Mouse (Mus musculus): Measurements from ENCODE around the gene Ss18l1.

DNA sequence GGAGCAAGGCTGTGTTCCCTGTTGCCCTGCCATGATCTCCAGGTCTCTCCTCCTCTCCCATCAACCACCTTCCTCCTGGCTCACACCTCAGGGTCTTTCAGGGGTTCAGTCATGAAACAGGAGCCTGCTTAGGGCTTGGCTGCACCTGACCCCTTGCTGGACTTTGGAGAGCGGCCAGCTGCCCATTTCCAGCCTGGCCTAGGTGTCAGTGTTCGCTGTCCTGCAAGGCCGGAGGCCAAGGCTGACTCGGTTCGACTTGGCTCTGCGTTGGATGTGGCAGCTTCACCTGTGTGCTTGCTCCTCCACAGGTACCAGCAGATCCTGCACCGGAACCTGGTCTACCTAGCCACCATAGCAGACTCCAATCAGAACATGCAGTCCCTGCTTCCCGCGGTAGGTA is 10.7 kb downstream of the Ss18l1 start:
- TF ChIP-seq CTCF (IDR thresholded peaks at IDR 0.05; ENCODE audit: low read depth, low read length) = no peak
- TF ChIP-seq POLR2AphosphoS5 (IDR thresholded peaks at IDR 0.05; ENCODE audit: insufficient replicate concordance, low read depth, low read length) = no peak
- no peak for TF ChIP-seq GATA1 (IDR thresholded peaks at IDR 0.05; ENCODE audit: borderline replicate concordance, low read length)
